In genomic region chr3:138083073-138083637, GRCm38 (mm10) we compare ENCODE assay signal across 18 mouse cellular contexts. TPM values are rescaled to one million over a fixed set of nuclear protein-coding genes. Genes with fewer than 3 reads are reported as not detected.
DNase-seq lines count a peak whose midpoint lies in the region; ATAC-seq and TF ChIP-seq lines count a peak whose summit lies in the region.
"Had no signal": no experiment of that assay in that cellular context is flagged by ENCODE, and none has a peak within 500 bp of the region (broad histone marks: within the 10 kb centered on the region; RNA-seq: fewer than 3 reads in every experiment).

No protein-coding gene starts in this region.

- no peak overlapping the region for H3K4me2 ChIP-seq in heart, embryonic 12.5 days
- no peak overlapping the region for H3K4me2 ChIP-seq in midbrain, postnatal 0 days (ENCODE audit: low read depth, low read length, poor library complexity, severe bottlenecking)
- H3K4me2 ChIP-seq in midbrain, embryonic 14.5 days (ENCODE audit: low read length): no peak overlapping the region
- H3K4me2 ChIP-seq in heart, postnatal 0 days (ENCODE audit: low read depth, low read length): no peak overlapping the region
- H3K4me2 ChIP-seq: embryonic facial prominence, embryonic 15.5 days; limb, embryonic 13.5 days had no signal

- no peak for TF ChIP-seq EP300 in heart, postnatal 0 days (IDR thresholded peaks at IDR 0.05; ENCODE audit: low read depth)

- peaks cover 28% of the 10 kb centered on the region for H3K4me1 ChIP-seq in heart, embryonic 12.5 days (replicated peaks)
- no peaks in the 10 kb centered on the region for H3K4me1 ChIP-seq in midbrain, postnatal 0 days (ENCODE audit: insufficient read depth, low read length)
- H3K4me1 ChIP-seq in midbrain, embryonic 14.5 days (ENCODE audit: control insufficient read depth, insufficient read depth, low read length): no peaks in the 10 kb centered on the region
- H3K4me1 ChIP-seq in heart, postnatal 0 days (ENCODE audit: control insufficient read depth, insufficient read depth): peaks cover 13% of the 10 kb centered on the region
- H3K4me1 ChIP-seq: embryonic facial prominence, embryonic 15.5 days; limb, embryonic 13.5 days had no signal

- H3K27ac ChIP-seq in heart, embryonic 12.5 days (ENCODE audit: poor library complexity, severe bottlenecking): peak overlapping the region; percentile 82
- no peak overlapping the region for H3K27ac ChIP-seq in midbrain, postnatal 0 days (ENCODE audit: low read depth, low read length)
- no peak overlapping the region for H3K27ac ChIP-seq in midbrain, embryonic 14.5 days (replicated peaks; ENCODE audit: low read depth, low read length)
- peak overlapping the region; percentile 68 for H3K27ac ChIP-seq in heart, postnatal 0 days (ENCODE audit: low read depth)
- H3K27ac ChIP-seq: embryonic facial prominence, embryonic 15.5 days; limb, embryonic 13.5 days; macrophage had no signal

- H3K27me3 ChIP-seq in heart, embryonic 12.5 days (replicated peaks): no peaks in the 10 kb centered on the region
- H3K27me3 ChIP-seq in midbrain, postnatal 0 days (ENCODE audit: insufficient read depth, low read length): no peaks in the 10 kb centered on the region
- no peaks in the 10 kb centered on the region for H3K27me3 ChIP-seq in midbrain, embryonic 14.5 days (ENCODE audit: control insufficient read depth, insufficient read depth, low read length)
- H3K27me3 ChIP-seq in heart, postnatal 0 days (ENCODE audit: control insufficient read depth, insufficient read depth, low read length): no peaks in the 10 kb centered on the region
- H3K27me3 ChIP-seq: embryonic facial prominence, embryonic 15.5 days; limb, embryonic 13.5 days had no signal

- 87% methylated on average over 1 of the region's 1 CpGs for WGBS in heart, embryonic 12.5 days
- 81% methylated on average over 1 of the region's 1 CpGs for WGBS in midbrain, postnatal 0 days
- 81% methylated on average over 1 of the region's 1 CpGs for WGBS in midbrain, embryonic 14.5 days
- 85% methylated on average over 1 of the region's 1 CpGs for WGBS in heart, postnatal 0 days

- H3K4me3 ChIP-seq in heart, embryonic 12.5 days: no peak overlapping the region
- H3K4me3 ChIP-seq in midbrain, postnatal 0 days (ENCODE audit: low read depth, low read length): no peak overlapping the region
- no peak overlapping the region for H3K4me3 ChIP-seq in midbrain, embryonic 14.5 days (replicated peaks; ENCODE audit: low read depth, low read length)
- no peak overlapping the region for H3K4me3 ChIP-seq in heart, postnatal 0 days (ENCODE audit: low read depth, low read length)
- H3K4me3 ChIP-seq: embryonic facial prominence, embryonic 15.5 days; limb, embryonic 13.5 days had no signal

- peak; percentile 49 for DNase-seq in cerebellum, adult 11-12 months
- no peak for DNase-seq in cerebellum, adult 11 months
- no peak for DNase-seq in heart, adult 9 months (ENCODE audit: low spot score in 2 of 2)
- peak; percentile 38 for DNase-seq in midbrain, postnatal 0 days (ENCODE audit: low spot score)
- no peak for DNase-seq in midbrain, embryonic 14.5 days
- DNase-seq in heart, postnatal 0 days (ENCODE audit: low spot score): peak; percentile 68
- DNase-seq in T-cell, adult 2 months (ENCODE audit: low spot score): no peak
- DNase-seq: kidney, postnatal 10 days; layer of hippocampus, postnatal 36 days; lung, adult 2 months had no signal

- H3K9ac ChIP-seq in heart, embryonic 12.5 days: no peak overlapping the region
- no peak overlapping the region for H3K9ac ChIP-seq in midbrain, postnatal 0 days (replicated peaks; ENCODE audit: low read length, poor library complexity, severe bottlenecking)
- no peak overlapping the region for H3K9ac ChIP-seq in midbrain, embryonic 14.5 days (replicated peaks; ENCODE audit: low read length)
- no peak overlapping the region for H3K9ac ChIP-seq in heart, postnatal 0 days (replicated peaks; ENCODE audit: low read depth, low read length)
- H3K9ac ChIP-seq: embryonic facial prominence, embryonic 15.5 days; limb, embryonic 13.5 days had no signal

- no peaks in the 10 kb centered on the region for H3K9me3 ChIP-seq in heart, embryonic 12.5 days (replicated peaks)
- H3K9me3 ChIP-seq in midbrain, postnatal 0 days (ENCODE audit: low read length): no peaks in the 10 kb centered on the region
- H3K9me3 ChIP-seq in midbrain, embryonic 14.5 days (ENCODE audit: control insufficient read depth, low read length): no peaks in the 10 kb centered on the region
- H3K9me3 ChIP-seq in heart, postnatal 0 days (replicated peaks; ENCODE audit: control insufficient read depth, low read length): no peaks in the 10 kb centered on the region
- H3K9me3 ChIP-seq: embryonic facial prominence, embryonic 15.5 days; limb, embryonic 13.5 days had no signal

- peaks cover 18% of the 10 kb centered on the region for H3K36me3 ChIP-seq in heart, embryonic 12.5 days
- no peaks in the 10 kb centered on the region for H3K36me3 ChIP-seq in midbrain, postnatal 0 days (ENCODE audit: insufficient read depth, low read length)
- H3K36me3 ChIP-seq in midbrain, embryonic 14.5 days (ENCODE audit: control insufficient read depth, insufficient read depth, low read length): no peaks in the 10 kb centered on the region
- H3K36me3 ChIP-seq in heart, postnatal 0 days (replicated peaks; ENCODE audit: control insufficient read depth, insufficient read depth, low read length): peaks cover 23% of the 10 kb centered on the region
- H3K36me3 ChIP-seq: embryonic facial prominence, embryonic 15.5 days; limb, embryonic 13.5 days had no signal

- TF ChIP-seq CTCF in midbrain, postnatal 0 days (IDR thresholded peaks at IDR 0.05): no peak
- TF ChIP-seq CTCF in heart, postnatal 0 days (IDR thresholded peaks at IDR 0.05; ENCODE audit: low read depth): no peak

- no peak for ATAC-seq in heart, embryonic 12.5 days (ENCODE audit: insufficient number of reproducible peaks, low FRiP score)
- ATAC-seq in midbrain, postnatal 0 days (ENCODE audit: low FRiP score): no peak
- ATAC-seq in midbrain, embryonic 14.5 days (ENCODE audit: low FRiP score, low TSS enrichment): no peak
- peak; percentile 73; the same call in 1 of the 2 replicates for ATAC-seq in heart, postnatal 0 days (ENCODE audit: insufficient read depth, low read depth)
- ATAC-seq: intestine, embryonic 16.5 days; midbrain, embryonic 16.5 days had no signal

RNA-seq across cellular contexts. Expression of gene Gm5105, which starts 16.0 kb away (rescaled TPM):
- polyA plus RNA-seq in heart, embryonic 12.5 days (2016; fragmentation: Nextera tagmentation; extraction: Ambion mirVana): 0.27 and 0.73 TPM in 2 replicates
- not detected in 2 replicates for total RNA-seq in midbrain, postnatal 0 days (2014; rRNA removed)
- polyA plus RNA-seq in midbrain, postnatal 0 days (2015; fragmentation: Nextera tagmentation; extraction: Ambion mirVana): 0.11 and 0.12 TPM in 2 replicates
- not detected in 2 replicates for polyA plus RNA-seq in midbrain, embryonic 14.5 days (2014; fragmentation: Nextera tagmentation; extraction: Ambion mirVana)
- total RNA-seq in heart, postnatal 0 days (2014; rRNA removed; ENCODE audit: low replicate concordance): 0.11 and 1.4 TPM in 2 replicates
- 0.41 and 0.64 TPM in 2 replicates for polyA plus RNA-seq in heart, postnatal 0 days (2015; fragmentation: Nextera tagmentation; extraction: Ambion mirVana)
- total RNA-seq: hematopoietic stem cell, adult 5-6 weeks had no signal
- polyA plus RNA-seq: macrophage; testis, adult 2 months had no signal

RNA-seq across cellular contexts. Expression of gene 1110002E22Rik, which starts 18.3 kb away (rescaled TPM):
- 12.1 and 12.4 TPM in 2 replicates for polyA plus RNA-seq in heart, embryonic 12.5 days (2016; fragmentation: Nextera tagmentation; extraction: Ambion mirVana)
- total RNA-seq in midbrain, postnatal 0 days (2014; rRNA removed): 0.11 and 0.24 TPM in 2 replicates
- 0.04 and 0.05 TPM in 2 replicates for polyA plus RNA-seq in midbrain, postnatal 0 days (2015; fragmentation: Nextera tagmentation; extraction: Ambion mirVana)
- polyA plus RNA-seq in midbrain, embryonic 14.5 days (2014; fragmentation: Nextera tagmentation; extraction: Ambion mirVana): 0.12 and 0.18 TPM in 2 replicates
- 30.8 and 32.5 TPM in 2 replicates for total RNA-seq in heart, postnatal 0 days (2014; rRNA removed; ENCODE audit: low replicate concordance)
- 12.2 and 13.3 TPM in 2 replicates for polyA plus RNA-seq in heart, postnatal 0 days (2015; fragmentation: Nextera tagmentation; extraction: Ambion mirVana)
- polyA plus RNA-seq: macrophage had no signal

Comparison
In these comparisons a context has a peak if more than half of its experiments do, and no peak if none do; other contexts are left out.
1. DNase-seq: peak in cerebellum, adult 11-12 months (single experiment), midbrain, postnatal 0 days (single experiment) and heart, postnatal 0 days (single experiment); none in cerebellum, adult 11 months (single experiment), heart, adult 9 months (0 of 2), midbrain, embryonic 14.5 days (single experiment) and T-cell, adult 2 months (single experiment).
2. H3K27ac ChIP-seq: peak in heart, embryonic 12.5 days (single experiment) and heart, postnatal 0 days (single experiment); none in midbrain, postnatal 0 days (single experiment) and midbrain, embryonic 14.5 days (single experiment).
3. RNA of gene 1110002E22Rik, which starts 18.3 kb away (polyA plus RNA-seq): 12.2 to 13.3 TPM in heart, postnatal 0 days and 12.1 to 12.4 TPM in heart, embryonic 12.5 days; 0.12 to 0.18 TPM in midbrain, embryonic 14.5 days and 0.04 to 0.05 TPM in midbrain, postnatal 0 days; every median in the first group is over 10 times any median in the second.